Mouse (Mus musculus) G1E (cell line): ENCODE results near the gene Dynll1. TPM values are rescaled to one million over a fixed set of nuclear protein-coding genes. Genes with fewer than 3 reads are reported as not detected.
"Not testable (repeated sequence)": the region's sequence is repeated elsewhere in the genome, so short reads cannot be mapped to it uniquely, and the experiment has no call there.

Source experiments
- ATAC-seq: 2 replicates; pipeline ENCODE4 v1.8.0; 2016; ENCODE audit warnings: mild to moderate bottlenecking; ENCODE audit not compliant: insufficient number of reproducible peaks, poor library complexity, low FRiP score, severe bottlenecking; ENCODE audit errors: extremely low read depth
- DNase-seq: peaks from one replicate; pipeline ENCODE4 v3.0.0; 2012; ENCODE audit warnings: low spot score
- H3K27me3 ChIP-seq: 2 replicates; pipeline ENCODE4 v1.6.1; 2012; ENCODE audit warnings: mild to moderate bottlenecking, low read length, inconsistent platforms; ENCODE audit not compliant: insufficient read depth
- H3K36me3 ChIP-seq: replicated peaks from 2 replicates; pipeline ENCODE3; 2012; ENCODE audit warnings: mild to moderate bottlenecking, inconsistent platforms
- H3K4me1 ChIP-seq: 2 replicates; pipeline ENCODE4 v1.6.1; 2012; ENCODE audit warnings: low read depth, low read length, inconsistent platforms, mixed read lengths; ENCODE audit not compliant: insufficient read depth
- H3K4me3 ChIP-seq: 2 replicates; pipeline ENCODE4 v1.5.1; 2012; ENCODE audit warnings: low read depth, mild to moderate bottlenecking, inconsistent platforms, low read length, moderate library complexity, mixed read lengths
- H3K9me3 ChIP-seq: replicated peaks from 2 replicates; pipeline ENCODE4 v1.6.1; 2012; ENCODE audit warnings: inconsistent platforms
- CTCF ChIP-seq: IDR thresholded peaks from 2 replicates; pipeline ENCODE4 v1.5.1; 2012; ENCODE audit warnings: low read depth, low read length, inconsistent platforms, mixed read lengths
- GATA1 ChIP-seq: IDR thresholded peaks from 2 replicates; pipeline ENCODE4 v1.6.1; 2012; ENCODE audit warnings: borderline replicate concordance, low read length, inconsistent platforms, mixed read lengths
- GATA2 ChIP-seq: IDR thresholded peaks from 2 replicates; pipeline ENCODE4 v1.6.1; 2012; ENCODE audit warnings: low read depth, low read length, inconsistent platforms, borderline replicate concordance
- POLR2AphosphoS5 ChIP-seq: IDR thresholded peaks from 2 replicates; pipeline ENCODE4 v1.6.1; 2012; ENCODE audit warnings: low read depth, low read length, inconsistent platforms; ENCODE audit not compliant: insufficient replicate concordance
- TAL1 ChIP-seq: conservative IDR thresholded peaks from 2 replicates; pipeline ENCODE4 v1.6.1; 2012; ENCODE audit warnings: low read depth, low read length, inconsistent platforms, mixed read lengths
- polyA plus RNA-seq: library from polyadenylated mRNA; stranded (reverse); fragments of >175 nt; gene quantifications from 2 replicates; pipeline ENCODE4 v1.2.3, GENCODE M21; 2012
- total RNA-seq, 2 experiments: library from RNA; stranded (forward) in 1 of 2; stranded (reverse) in 1 of 2; fragments of 200-1000 nt in 1 of 2; fragments of >200 nt in 1 of 2; fragmentation: Nextera tagmentation in 1 of 2; gene quantifications; 2 replicates each; pipeline ENCODE4 v1.2.3; 2014 to 2017

Dynll1 gene
- total and polyA plus RNA-seq, 3 experiments: 445 to 1,458 (median 554) TPM

- DNase-seq (no peak), ATAC-seq (peak; percentile 8; the same call in 1 of the 2 replicates)
- Histone ChIP-seq H3K27me3 (peaks cover 5% of the 10 kb centered on the region; the same call in 1 of the 2 replicates), H3K4me1 (peaks cover 37% of the 10 kb centered on the region), H3K4me3 (no peak overlapping the region; the same call in 1 of the 2 replicates), H3K9me3 (no peaks in the 10 kb centered on the region), H3K36me3 (peaks cover 7% of the 10 kb centered on the region)
- no peak for TF ChIP-seq CTCF
- TF ChIP-seq POLR2AphosphoS5: no peak
- no peak for TF ChIP-seq GATA1
- no peak for TF ChIP-seq TAL1
- TF ChIP-seq GATA2: no peak
Observed at GRCm38 (mm10) chr5:115313668-115313943, 12.8 kb upstream of the Dynll1 start.

GRCm38 (mm10) chr5:115312816-115313667 lies 12.2 kb upstream of the Dynll1 start:
- Histone ChIP-seq H3K4me3 (no peak overlapping the region; the same call in 1 of the 2 replicates), H3K36me3 (peaks cover 10% of the 10 kb centered on the region), H3K9me3 (no peaks in the 10 kb centered on the region), H3K27me3 (peaks cover 5% of the 10 kb centered on the region; the same call in 1 of the 2 replicates), H3K4me1 (peaks cover 32% of the 10 kb centered on the region)
- no peak for ATAC-seq
- TF ChIP-seq CTCF: no peak
- TF ChIP-seq GATA1: no peak
- no peak for TF ChIP-seq GATA2
- TF ChIP-seq POLR2AphosphoS5: no peak
- TF ChIP-seq TAL1: no peak
- peak; percentile 37 for DNase-seq

- TF ChIP-seq GATA1: no peak
- no peak for TF ChIP-seq TAL1
- TF ChIP-seq GATA2: no peak
- TF ChIP-seq CTCF: no peak
- no peak for TF ChIP-seq POLR2AphosphoS5
- no peak for DNase-seq
- ATAC-seq: no peak
- peaks cover 10% of the 10 kb centered on the region for H3K36me3 ChIP-seq
- H3K9me3 ChIP-seq: no peaks in the 10 kb centered on the region
- peaks cover 25% of the 10 kb centered on the region for H3K4me1 ChIP-seq
- peaks cover 5% of the 10 kb centered on the region; the same call in 1 of the 2 replicates for H3K27me3 ChIP-seq
- H3K4me3 ChIP-seq: no peak overlapping the region
Observed at GRCm38 (mm10) chr5:115312354-115312753, 11.6 kb upstream of the Dynll1 start.

GRCm38 (mm10) chr5:115302190-115302589 lies 1.4 kb upstream of the Dynll1 start:
- H3K4me3 ChIP-seq, H3K9me3 ChIP-seq, ATAC-seq, DNase-seq, H3K27me3 ChIP-seq: not testable (repeated sequence)
- H3K4me1 ChIP-seq: peaks cover 38% of the 10 kb centered on the region
- peaks cover 33% of the 10 kb centered on the region for H3K36me3 ChIP-seq

- Histone ChIP-seq H3K4me3 (peak overlapping the region; percentile 94), H3K36me3 (peaks cover 39% of the 10 kb centered on the region), H3K27me3 (no peaks in the 10 kb centered on the region), H3K4me1 (peaks cover 44% of the 10 kb centered on the region), H3K9me3 (no peaks in the 10 kb centered on the region)
- ATAC-seq (no peak), DNase-seq (no peak)
- TF ChIP-seq GATA1 (no peak), POLR2AphosphoS5 (no peak), GATA2 (no peak), TAL1 (no peak), CTCF (no peak)
Observed at GRCm38 (mm10) chr5:115301615-115302014, 816 bp upstream of the Dynll1 start.

GRCm38 (mm10) chr5:115300035-115300744 lies 609 bp downstream of the Dynll1 start:
- Histone ChIP-seq H3K9me3 (no peaks in the 10 kb centered on the region), H3K27me3 (no peaks in the 10 kb centered on the region), H3K36me3 (peaks cover 51% of the 10 kb centered on the region), H3K4me3 (peak overlapping the region; percentile 94), H3K4me1 (peaks cover 58% of the 10 kb centered on the region)
- DNase-seq: peak; percentile 45
- TF ChIP-seq POLR2AphosphoS5 (no peak; the same call in 1 of the 2 replicates), GATA2 (no peak), GATA1 (no peak), CTCF (no peak)
- no peak for ATAC-seq

GRCm38 (mm10) chr5:115296347-115296746 lies 4.5 kb downstream of the Dynll1 start:
- Histone ChIP-seq H3K4me3 (peak overlapping the region; percentile 55; the same call in 1 of the 2 replicates), H3K4me1 (peaks cover 59% of the 10 kb centered on the region), H3K9me3 (no peaks in the 10 kb centered on the region), H3K36me3 (peaks cover 81% of the 10 kb centered on the region), H3K27me3 (no peaks in the 10 kb centered on the region)
- no peak for TF ChIP-seq CTCF
- no peak for TF ChIP-seq GATA1
- no peak for TF ChIP-seq TAL1
- no peak for TF ChIP-seq GATA2
- TF ChIP-seq POLR2AphosphoS5: no peak
- ATAC-seq (no peak), DNase-seq (no peak)
